ENCODE assay signal across 32 mouse cellular contexts in the genomic region with DNA sequence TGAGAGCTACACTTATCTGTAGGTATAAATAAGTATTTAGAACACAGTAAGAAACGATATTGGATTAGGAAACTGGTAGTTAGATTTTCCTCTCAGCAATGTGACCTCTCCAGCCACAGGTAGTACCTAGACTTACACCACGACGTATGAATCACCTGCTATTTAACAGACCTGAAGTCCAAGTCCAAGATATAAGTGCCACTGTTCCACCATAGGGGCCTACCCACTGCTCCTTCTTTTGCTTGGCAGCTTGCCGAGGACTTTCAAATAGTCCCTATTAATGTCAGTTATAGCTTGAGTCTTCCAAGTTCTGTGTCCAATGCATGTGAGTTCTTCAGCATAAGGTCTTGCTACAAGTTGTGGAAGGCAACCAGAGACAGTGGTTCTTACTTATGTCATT.
"Had no signal": no experiment of that assay in that cellular context is flagged by ENCODE, and none has a peak within 500 bp of the region (broad histone marks: within the 10 kb centered on the region; RNA-seq: fewer than 3 reads in every experiment).

No protein-coding gene starts in this region.

- DNase-seq: left cerebral cortex, postnatal 4 days; liver; liver, embryonic 13.5 days; liver, postnatal 0 days; lung, adult 18-20 months; lung, adult 2 months; lung, embryonic 14.5 days; lung, postnatal 10 days; lung, postnatal 14 days; lung, postnatal 36 days; lung, postnatal 4 days; midbrain, embryonic 14.5 days had no signal

- H3K9ac ChIP-seq: limb, embryonic 12.5 days; limb, embryonic 13.5 days; limb, embryonic 15.5 days; liver, embryonic 12.5 days; liver, embryonic 13.5 days; liver, embryonic 14.5 days; liver, embryonic 15.5 days; liver, postnatal 0 days; lung, embryonic 14.5 days; lung, embryonic 15.5 days; midbrain, embryonic 12.5 days; midbrain, embryonic 13.5 days; midbrain, embryonic 15.5 days; neural tube, embryonic 12.5 days had no signal

- ATAC-seq: liver, embryonic 12.5 days; liver, postnatal 0 days; lung, postnatal 0 days; midbrain, embryonic 13.5 days; midbrain, embryonic 15.5 days; midbrain, embryonic 16.5 days had no signal

- H3K4me1 ChIP-seq: limb, embryonic 10.5 days; limb, embryonic 12.5 days; limb, embryonic 13.5 days; liver, embryonic 12.5 days; liver, embryonic 13.5 days; liver, embryonic 15.5 days; megakaryocyte, embryonic 14.5 days; midbrain, embryonic 15.5 days had no signal

- H3K9me3 ChIP-seq: limb, embryonic 10.5 days; limb, embryonic 12.5 days; limb, embryonic 13.5 days; limb, embryonic 15.5 days; liver, embryonic 12.5 days; liver, embryonic 13.5 days; liver, embryonic 15.5 days; lung, embryonic 15.5 days; midbrain, embryonic 10.5 days; midbrain, embryonic 12.5 days; midbrain, embryonic 13.5 days; midbrain, embryonic 15.5 days; neural tube, embryonic 12.5 days had no signal

- H3K36me3 ChIP-seq: limb, embryonic 10.5 days; limb, embryonic 12.5 days; limb, embryonic 13.5 days; limb, embryonic 15.5 days; liver, embryonic 12.5 days; liver, embryonic 13.5 days; liver, embryonic 15.5 days; lung, embryonic 15.5 days; midbrain, embryonic 10.5 days; midbrain, embryonic 12.5 days; midbrain, embryonic 13.5 days; midbrain, embryonic 15.5 days; neural tube, embryonic 12.5 days had no signal

- H3K4me3 ChIP-seq: limb, embryonic 10.5 days; limb, embryonic 12.5 days; limb, embryonic 13.5 days; limb, embryonic 15.5 days; liver, embryonic 12.5 days; liver, embryonic 13.5 days; liver, embryonic 15.5 days; lung, embryonic 15.5 days; megakaryocyte, embryonic 14.5 days; midbrain, embryonic 10.5 days; midbrain, embryonic 12.5 days; midbrain, embryonic 13.5 days; midbrain, embryonic 15.5 days; myocyte; neural tube, embryonic 12.5 days had no signal

- H3K27ac ChIP-seq: limb, embryonic 10.5 days; limb, embryonic 12.5 days; limb, embryonic 13.5 days; limb, embryonic 15.5 days; liver, embryonic 12.5 days; liver, embryonic 13.5 days; liver, embryonic 14.5 days; liver, embryonic 15.5 days; lung, embryonic 15.5 days; macrophage; midbrain, embryonic 10.5 days; midbrain, embryonic 12.5 days; midbrain, embryonic 13.5 days; midbrain, embryonic 15.5 days; neural tube, embryonic 12.5 days had no signal

- H3K4me2 ChIP-seq: limb, embryonic 12.5 days; limb, embryonic 13.5 days; limb, embryonic 15.5 days; liver, embryonic 11.5 days; liver, embryonic 12.5 days; liver, embryonic 13.5 days; liver, embryonic 15.5 days; lung, embryonic 14.5 days; lung, embryonic 15.5 days; midbrain, embryonic 11.5 days; midbrain, embryonic 12.5 days; midbrain, embryonic 13.5 days; midbrain, embryonic 15.5 days; neural tube, embryonic 12.5 days had no signal

- H3K27me3 ChIP-seq: limb, embryonic 12.5 days; limb, embryonic 13.5 days; limb, embryonic 15.5 days; liver, embryonic 12.5 days; liver, embryonic 13.5 days; liver, embryonic 15.5 days; lung, embryonic 15.5 days; megakaryocyte, embryonic 14.5 days; midbrain, embryonic 12.5 days; midbrain, embryonic 13.5 days; midbrain, embryonic 15.5 days; neural tube, embryonic 12.5 days had no signal
